Mouse (Mus musculus): Measurements from ENCODE around the gene Ms4a6b.
"Not testable (repeated sequence)": the region's sequence is repeated elsewhere in the genome, so short reads cannot be mapped to it uniquely, and the experiment has no call there.

Ms4a6b gene

DNA sequence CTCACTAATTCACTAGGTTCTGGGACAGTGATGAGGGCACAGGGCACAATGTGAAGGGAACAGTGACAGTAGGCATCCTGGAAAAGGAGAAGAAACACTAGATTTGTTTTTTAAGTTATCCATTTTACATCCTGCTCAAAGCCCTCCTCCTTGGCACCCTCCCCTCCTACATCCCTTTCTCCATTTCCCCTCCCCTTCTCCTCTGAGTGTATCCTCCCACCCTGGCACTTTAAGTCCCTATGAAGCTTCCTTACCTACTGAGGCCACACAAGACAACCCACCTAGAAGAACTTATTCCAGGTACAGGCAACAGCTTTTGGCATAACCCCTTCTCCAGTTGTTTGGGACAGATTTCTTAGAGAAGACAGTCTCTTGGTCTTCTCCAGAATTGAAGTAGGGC lies at the start of gene Ms4a6b:
Ms4a6b (plus strand) TSS at position 267 of the 400 bp plus-strand sequence.
- no peak for DNase-seq (ENCODE audit: low read depth)

DNA sequence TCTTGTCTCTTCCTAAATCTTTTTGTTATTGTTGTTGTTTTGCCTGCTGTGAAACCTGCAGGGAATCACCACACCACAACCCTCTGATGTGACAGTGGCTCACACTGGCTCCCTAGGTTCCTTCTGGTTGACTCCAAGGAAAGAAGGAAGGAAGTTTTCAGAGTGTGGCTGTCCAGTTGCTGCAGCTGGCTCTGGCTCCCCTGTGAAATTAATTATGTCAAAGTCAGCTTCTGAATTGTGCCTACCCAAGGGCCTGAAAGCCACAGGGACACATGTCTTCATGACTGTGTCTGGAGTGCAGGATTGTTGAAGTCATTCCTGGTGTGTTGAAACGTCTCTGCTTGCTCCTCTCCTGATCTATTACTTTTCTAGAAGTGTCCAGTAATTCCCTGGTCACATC lies 48.0 kb upstream of the Ms4a6b start:
- not testable (repeated sequence) for DNase-seq (ENCODE audit: low read depth)

DNA sequence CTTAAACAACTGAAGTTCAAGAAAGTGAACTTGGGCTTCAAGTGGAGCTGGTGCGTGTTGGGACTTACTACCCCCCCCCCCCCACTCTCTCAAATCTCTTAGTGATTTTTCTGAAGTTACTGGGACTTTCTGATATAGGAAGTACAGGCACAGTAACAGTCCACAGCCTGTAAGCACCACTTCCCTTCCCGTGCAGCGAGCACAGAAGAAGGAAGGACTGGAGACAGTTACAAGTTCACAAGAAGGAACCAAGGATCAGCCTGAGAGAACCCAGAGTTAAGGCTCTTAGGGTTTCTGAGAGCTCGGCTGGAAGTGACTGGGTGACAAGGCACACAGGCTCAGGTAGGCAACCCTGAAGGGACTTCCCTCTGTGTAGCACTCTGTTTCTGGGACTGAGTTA lies 47.1 kb upstream of the Ms4a6b start, which contains the start of gene Ms4a6c:
Ms4a6c (plus strand) TSS at position 152 of the 400 bp plus-strand sequence.
- DNase-seq (ENCODE audit: low read depth), result peak; percentile 54

DNA sequence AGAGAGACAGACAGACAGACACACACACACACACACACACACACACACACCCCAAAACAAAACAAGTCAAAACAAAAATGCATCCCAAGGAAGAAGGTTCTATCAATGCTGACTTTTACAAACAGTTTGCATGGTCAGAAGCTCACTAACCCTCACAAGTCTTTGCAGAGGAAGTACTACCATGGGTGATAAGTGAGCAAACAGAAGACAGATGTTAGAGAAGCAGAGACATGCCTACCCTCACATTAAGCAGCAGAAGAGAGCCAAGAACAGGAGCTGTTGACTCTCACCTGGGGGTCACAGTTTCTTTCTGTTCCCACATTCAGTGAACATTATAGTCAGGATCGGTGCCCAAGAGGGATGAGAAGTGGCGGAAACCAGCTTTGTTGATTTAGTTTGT lies 36.6 kb upstream of the Ms4a6b start:
- no peak for DNase-seq (ENCODE audit: low read depth)

- peak; percentile 76 for DNase-seq (ENCODE audit: low read depth)
These were observed 33.6 kb upstream of the Ms4a6b start for GRCm38 (mm10) chr19:11482684-11483083.

DNA sequence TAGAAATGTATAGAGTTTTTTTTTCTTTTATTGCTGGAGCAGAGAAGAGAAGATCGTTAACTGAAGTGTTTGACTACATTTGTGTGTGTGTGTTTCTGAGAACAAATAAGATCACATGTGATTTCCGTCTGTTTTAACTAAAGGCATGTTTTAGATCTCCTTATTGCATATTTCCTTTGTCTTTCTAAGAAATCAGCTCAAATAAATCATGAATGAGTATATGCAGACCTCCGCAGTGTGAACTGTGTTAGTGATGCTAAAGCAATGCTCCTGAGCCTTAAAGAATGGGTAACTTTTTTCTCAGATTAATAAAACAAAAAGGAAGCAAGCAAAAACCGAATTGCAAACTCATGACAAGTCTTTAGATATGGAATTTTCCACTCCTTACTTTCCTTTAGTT lies 32.4 kb upstream of the Ms4a6b start:
- DNase-seq (ENCODE audit: low read depth), result peak; percentile 80

- DNase-seq (ENCODE audit: low read depth), result peak; percentile 88
These were observed 31.9 kb upstream of the Ms4a6b start for GRCm38 (mm10) chr19:11484388-11484787.

DNA sequence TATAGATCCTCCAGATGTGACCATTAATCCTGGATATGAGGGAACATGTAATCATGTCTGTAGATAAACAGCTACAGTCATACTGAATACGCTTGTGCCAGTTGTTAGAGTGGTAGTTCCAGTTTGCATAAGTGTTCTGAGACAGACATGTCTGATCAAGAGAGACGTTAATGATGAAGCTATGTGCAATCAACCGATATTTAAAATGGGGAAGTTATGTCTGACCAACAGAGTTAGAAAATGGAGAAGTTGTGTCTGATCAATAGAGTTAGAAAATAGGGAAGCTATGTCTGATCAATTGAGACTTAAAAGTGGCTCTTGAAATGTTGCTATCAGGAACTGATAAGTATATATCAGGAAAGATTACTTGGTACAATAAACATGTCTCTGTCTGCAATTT lies 31.0 kb upstream of the Ms4a6b start:
- no peak for DNase-seq (ENCODE audit: low read depth)

DNA sequence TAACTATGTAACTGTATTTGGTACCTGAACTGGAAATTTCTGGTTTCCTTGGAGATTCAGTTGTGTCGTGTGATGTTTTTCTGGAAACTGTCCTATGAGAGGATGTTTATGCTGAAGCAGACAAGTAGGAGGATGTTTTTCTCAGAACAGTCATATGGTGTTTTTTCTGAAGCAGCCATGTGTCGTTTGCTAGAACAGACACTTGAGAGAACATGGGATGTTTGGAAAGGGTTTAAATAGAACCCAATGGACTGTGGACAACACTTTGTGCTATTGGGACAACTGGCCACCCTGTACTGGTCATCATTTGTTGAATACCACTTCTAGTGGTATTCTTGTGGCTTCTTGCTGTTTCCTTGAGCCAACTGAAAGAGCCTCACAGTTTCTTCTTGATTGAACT lies 30.6 kb upstream of the Ms4a6b start, which contains the start of gene Gm8369:
Gm8369 (plus strand) TSS at position 193 of the 400 bp plus-strand sequence.
- peak; percentile 93 for DNase-seq (ENCODE audit: low read depth)

DNA sequence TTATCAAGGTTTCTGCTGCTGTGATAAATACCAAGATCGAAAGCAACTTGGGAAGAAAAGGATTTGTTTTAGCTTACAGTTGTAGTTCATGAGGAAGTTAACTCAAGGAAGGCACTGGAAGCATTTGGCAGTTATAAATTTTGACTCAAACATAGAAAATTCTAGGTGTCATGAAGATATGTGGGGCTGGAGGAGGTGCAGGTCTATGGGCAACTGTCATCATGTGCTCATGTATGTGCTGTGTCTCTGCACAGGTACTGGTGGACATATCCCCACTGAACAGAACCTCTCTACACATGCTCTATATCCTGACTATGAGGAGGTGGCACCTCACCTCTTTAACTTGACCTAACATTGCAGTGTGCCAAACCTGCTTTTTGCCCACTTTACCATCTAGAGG lies 29.7 kb upstream of the Ms4a6b start:
- peak; percentile 77 for DNase-seq (ENCODE audit: low read depth)

DNA sequence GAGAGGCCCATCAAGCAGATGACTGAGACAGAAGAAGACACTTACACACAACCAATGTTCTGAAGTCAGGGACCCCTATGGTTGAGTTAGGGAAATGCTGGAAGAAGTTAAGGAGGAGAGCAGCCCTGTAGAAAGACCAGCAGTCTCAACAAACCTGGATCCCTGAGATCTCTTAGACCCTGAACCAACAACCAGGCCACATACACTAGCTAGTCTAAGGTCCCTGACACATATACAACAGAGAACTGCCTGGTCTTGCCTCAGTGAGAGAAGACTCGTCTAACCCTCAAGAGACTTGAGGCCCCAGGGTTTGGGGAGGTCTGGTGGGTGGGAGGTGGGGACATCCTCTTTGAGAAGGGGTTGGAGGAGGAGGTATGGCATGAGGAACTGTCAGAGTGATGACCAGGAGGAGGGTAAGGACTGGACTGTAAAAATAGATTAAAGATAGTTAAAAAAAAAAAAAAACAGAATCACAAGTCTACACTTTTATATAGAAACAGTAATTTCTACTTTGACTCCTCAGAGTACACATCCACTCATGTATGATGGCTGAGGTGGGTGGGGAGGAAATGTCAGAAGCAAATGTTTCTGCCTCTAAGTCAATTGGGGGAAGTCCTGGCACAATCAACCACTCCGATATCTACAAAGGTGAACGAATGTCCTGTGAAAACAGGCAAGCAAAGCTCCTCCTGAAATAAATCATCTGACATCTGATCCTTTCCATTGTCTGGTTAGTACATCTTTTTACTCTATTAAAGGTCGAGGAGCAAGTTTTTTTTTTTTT lies 24.7 kb upstream of the Ms4a6b start:
- peak; percentile 87 for DNase-seq (ENCODE audit: low read depth)

DNA sequence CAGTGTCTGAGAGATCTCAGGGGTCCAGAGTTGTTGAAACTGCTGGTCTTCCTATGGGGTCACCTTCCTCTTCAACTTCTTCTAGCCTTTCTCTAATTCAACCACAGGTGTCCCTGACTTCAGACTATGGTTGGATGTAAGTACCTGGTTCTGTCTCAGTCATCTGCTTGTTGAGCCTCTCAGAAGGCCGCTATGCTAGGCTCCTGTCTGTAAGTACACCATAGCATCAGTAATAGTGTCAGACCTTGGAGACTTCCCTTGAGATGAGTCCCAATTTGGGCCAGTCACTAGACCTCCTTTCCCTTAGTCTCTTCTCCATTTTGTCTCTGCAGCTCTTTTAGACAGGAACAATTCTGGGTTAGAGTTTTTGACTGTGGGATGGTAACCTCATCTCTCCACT lies 23.6 kb upstream of the Ms4a6b start:
- no peak for DNase-seq (ENCODE audit: low read depth)

DNA sequence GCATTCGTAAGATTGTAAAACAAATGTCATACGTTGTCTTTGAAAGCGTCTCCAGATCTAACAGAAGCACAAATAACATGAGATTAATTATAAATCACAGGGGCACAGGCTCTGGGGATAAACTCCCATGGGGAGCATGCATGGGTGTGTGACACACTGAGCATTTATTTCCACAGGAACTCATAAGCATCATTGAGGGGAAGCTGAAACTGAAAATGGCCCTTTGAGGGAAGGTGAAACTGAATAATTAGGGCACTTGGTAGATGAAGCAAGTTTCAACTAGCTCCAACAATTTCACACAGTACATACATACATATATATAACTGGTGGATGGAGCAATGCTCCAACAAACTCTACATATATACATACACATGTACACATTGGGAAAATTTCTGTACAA lies 21.8 kb upstream of the Ms4a6b start:
- DNase-seq (ENCODE audit: low read depth), result peak; percentile 90

GRCm38 (mm10) chr19:11496361-11496760 lies 20.0 kb upstream of the Ms4a6b start:
- peak; percentile 82 for DNase-seq (ENCODE audit: low read depth)

DNA sequence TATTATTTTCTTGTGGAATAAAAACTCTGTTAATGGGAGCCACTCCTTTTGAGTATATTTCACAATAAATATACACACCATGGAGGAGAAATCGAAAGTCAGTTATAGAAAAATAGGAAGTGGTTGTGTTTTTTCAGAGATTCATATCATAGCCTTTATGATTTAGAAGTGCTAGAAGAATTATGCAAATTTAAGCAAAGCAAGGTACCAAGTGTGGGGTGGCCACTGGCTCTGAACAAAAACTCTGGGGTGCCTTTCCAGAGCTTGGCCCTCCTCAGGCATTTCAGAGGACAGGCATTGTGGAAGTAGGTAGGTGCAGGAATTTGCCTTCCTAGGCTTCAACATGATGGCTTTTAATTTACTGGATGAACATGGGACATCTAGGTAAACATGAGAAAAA lies 19.0 kb upstream of the Ms4a6b start:
- peak; percentile 79 for DNase-seq (ENCODE audit: low read depth)

GRCm38 (mm10) chr19:11500796-11501195 lies 15.5 kb upstream of the Ms4a6b start:
- DNase-seq (ENCODE audit: low read depth), result peak; percentile 70

DNA sequence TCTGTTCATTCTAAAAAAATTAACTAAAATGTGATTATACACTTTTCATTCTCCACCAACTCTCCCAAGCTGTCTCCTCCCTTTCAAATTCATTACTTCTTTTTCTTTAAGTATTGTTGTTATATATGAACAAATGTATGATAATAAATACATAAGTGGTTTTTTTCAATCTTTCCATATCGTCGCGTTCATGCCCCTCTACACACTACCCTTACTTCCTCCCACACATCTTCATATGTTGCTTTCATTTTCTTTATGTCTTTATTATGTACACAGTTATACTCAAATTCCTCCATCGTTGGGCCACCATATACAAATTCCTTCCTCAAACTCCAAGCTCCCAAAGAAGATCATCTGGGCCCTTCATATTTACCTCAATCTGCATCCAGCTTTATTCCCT lies 15.0 kb upstream of the Ms4a6b start:
- peak; percentile 77 for DNase-seq (ENCODE audit: low read depth)

- peak; percentile 68 for DNase-seq (ENCODE audit: low read depth)
These were observed 11.5 kb upstream of the Ms4a6b start for GRCm38 (mm10) chr19:11504857-11505256.

DNA sequence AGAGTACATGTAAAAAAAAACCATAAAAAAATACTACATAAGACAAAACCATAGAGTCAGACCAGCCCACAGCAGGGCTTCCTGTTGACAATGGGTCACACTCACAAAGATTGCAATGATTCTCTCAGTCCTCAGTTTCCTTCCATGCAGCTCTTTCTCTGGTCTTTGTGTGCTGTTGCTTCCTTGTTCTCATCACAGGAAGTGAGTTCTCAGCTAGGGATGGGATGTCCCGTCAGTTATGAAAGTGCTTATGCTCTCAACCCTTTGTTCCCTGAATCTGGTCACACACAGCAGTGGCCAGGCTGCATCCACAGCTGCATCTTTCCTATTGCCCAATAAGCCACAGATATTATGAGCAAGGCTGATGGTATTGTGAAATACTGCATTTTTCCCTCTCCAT lies 2.9 kb upstream of the Ms4a6b start:
- peak; percentile 80 for DNase-seq (ENCODE audit: low read depth)

GRCm38 (mm10) chr19:11516845-11517244 lies 533 bp downstream of the Ms4a6b start:
- DNase-seq (ENCODE audit: low read depth), result peak; percentile 91

DNA sequence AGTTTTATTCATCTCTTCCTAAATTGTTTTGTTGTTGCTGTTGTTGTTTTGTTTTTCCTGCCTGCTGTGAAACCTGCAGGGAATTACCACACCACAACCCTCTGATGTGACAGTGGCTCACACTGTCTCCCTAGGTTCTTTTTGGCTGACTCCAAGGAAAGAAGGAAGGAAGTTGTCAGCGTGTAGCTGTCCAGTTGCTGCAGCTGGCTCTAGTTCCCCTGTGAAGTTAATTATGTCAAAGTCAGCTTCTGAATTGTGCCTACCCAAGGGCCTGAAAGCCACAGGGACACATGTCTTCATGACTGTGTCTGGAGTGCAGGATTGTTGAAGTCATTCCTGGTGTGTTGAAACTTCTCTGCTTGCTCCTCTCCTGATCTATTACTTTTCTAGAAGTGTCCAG lies 1.1 kb downstream of the Ms4a6b start:
- not testable (repeated sequence) for DNase-seq (ENCODE audit: low read depth)

GRCm38 (mm10) chr19:11518356-11518755 lies 2.0 kb downstream of the Ms4a6b start:
- DNase-seq (ENCODE audit: low read depth), result peak; percentile 77

GRCm38 (mm10) chr19:11520146-11520545 lies 3.8 kb downstream of the Ms4a6b start:
- peak; percentile 56 for DNase-seq (ENCODE audit: low read depth)

- peak; percentile 33 for DNase-seq (ENCODE audit: low read depth)
These were observed 17.1 kb downstream of the Ms4a6b start for GRCm38 (mm10) chr19:11533421-11533820.
